Mouse (Mus musculus) forebrain, embryonic 11.5 days (tissue): Measurements from ENCODE around the gene Hoxa9. TPM values are rescaled to one million over a fixed set of nuclear protein-coding genes. Genes with fewer than 3 reads are reported as not detected.

ENCODE experiments used
- ATAC-seq: fragments of 200-750 bp; cut with Nextera tagmentation; replicated peaks from 2 replicates; pipeline ENCODE4 v1.8.0; 2017; ENCODE audit warnings: moderate TSS enrichment; ENCODE audit not compliant: low FRiP score
- DNase-seq: peaks from one replicate; pipeline ENCODE4 v3.0.0-alpha.2; 2017; ENCODE audit warnings: low spot score
- H3K27ac ChIP-seq: fragments of 300-500 bp; sonication (generic); 2 replicates; pipeline ENCODE4 v1.5.1; 2014; ENCODE audit warnings: low read depth, low read length
- H3K27me3 ChIP-seq: fragments of 300-500 bp; sonication (generic); 2 replicates; pipeline ENCODE4 v1.6.1; 2014; ENCODE audit warnings: mild to moderate bottlenecking, low read length, mixed read lengths; ENCODE audit not compliant: control insufficient read depth, insufficient read depth
- H3K36me3 ChIP-seq: fragments of 300-500 bp; sonication (generic); 2 replicates; pipeline ENCODE4 v1.6.1; 2014; ENCODE audit warnings: mild to moderate bottlenecking, low read length, moderate library complexity, mixed read lengths; ENCODE audit not compliant: control insufficient read depth, insufficient read depth
- H3K4me1 ChIP-seq: fragments of 300-500 bp; sonication (generic); replicated peaks from 2 replicates; pipeline ENCODE4 v1.6.1; 2014; ENCODE audit warnings: low read length, mixed read lengths; ENCODE audit not compliant: control insufficient read depth, insufficient read depth
- H3K4me2 ChIP-seq: fragments of 300-500 bp; sonication (generic); 2 replicates; pipeline ENCODE4 v1.6.1; 2014; ENCODE audit warnings: low read depth, mild to moderate bottlenecking, low read length, moderate library complexity, mixed read lengths; ENCODE audit not compliant: severe bottlenecking
- H3K4me3 ChIP-seq: fragments of 300-500 bp; sonication (generic); 2 replicates; pipeline ENCODE4 v1.5.1; 2014; ENCODE audit warnings: low read depth, low read length
- H3K9ac ChIP-seq: fragments of 300-500 bp; sonication (generic); 2 replicates; pipeline ENCODE4 v1.6.1; 2014; ENCODE audit warnings: low read length
- H3K9me3 ChIP-seq: fragments of 300-500 bp; sonication (generic); 2 replicates; pipeline ENCODE4 v1.6.1; 2016; ENCODE audit warnings: low read length, mixed read lengths; ENCODE audit not compliant: control insufficient read depth
- WGBS: fragments of 180-500 bp; shearing (Covaris S2); extraction: QIAGEN DNeasy Blood & Tissue Kit; methylation state at CpG from one replicate; pipeline ENCODE4 v1.1.7; 2014; 5-methylcytosine and 5-hydroxymethylcytosine counted together
- microRNA counts: library from miRNA; unstranded; fragments of <30 nt; microRNA quantifications from one replicate; lab custom pipeline; 2015
- microRNA-seq: library from miRNA; unstranded; fragments of <30 nt; microRNA quantifications from one replicate; pipeline ENCODE4, GENCODE M21; 2016; ENCODE audit not compliant: insufficient number of aligned reads
- polyA plus RNA-seq: library from polyadenylated mRNA; unstranded; fragments of >200 nt; fragmentation: Nextera tagmentation; extraction: Ambion mirVana; gene quantifications from 2 replicates; pipeline ENCODE4 v1.2.1, GENCODE M21; 2014

Hoxa9 gene
- polyA plus RNA-seq, 1 experiment from 2014 or later: not detected

DNA sequence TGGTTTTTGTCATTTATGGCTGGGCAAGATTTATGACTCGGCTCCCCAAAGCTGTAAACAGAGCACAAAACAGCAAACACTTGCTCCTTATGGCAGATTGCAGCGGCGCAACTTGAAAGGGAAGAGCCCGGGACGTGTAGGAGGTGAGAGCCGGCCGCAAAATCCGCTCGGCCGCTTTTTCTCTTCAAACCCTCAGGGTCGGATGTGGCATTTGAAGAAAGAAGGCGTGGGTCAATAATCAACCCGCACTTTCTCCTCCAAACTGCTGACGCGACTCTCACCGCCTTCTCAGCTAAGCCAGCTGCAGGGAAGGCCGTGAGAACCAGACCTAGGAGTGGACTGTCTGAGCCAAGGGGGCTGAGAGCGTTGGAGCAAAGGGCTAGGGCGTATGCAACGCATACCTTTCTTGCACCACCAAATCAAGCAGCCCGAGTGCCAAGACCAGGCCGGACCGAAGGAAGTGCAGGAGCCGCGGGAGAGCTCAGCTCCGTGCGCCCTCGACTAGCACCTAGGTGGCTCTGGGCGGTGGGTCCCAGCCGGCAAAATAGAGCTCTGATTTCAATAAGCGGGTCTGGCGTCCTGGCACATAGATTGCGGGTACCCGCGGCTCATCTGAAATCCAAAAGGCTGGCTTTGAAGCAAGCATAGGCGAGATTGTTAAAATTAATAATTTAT lies 53.7 kb downstream of the Hoxa9 start, which contains the start of gene 5730596B20Rik:
TSS of gene 5730596B20Rik (plus strand) at position 438 of the 675 bp plus-strand sequence.
- Histone ChIP-seq H3K9ac (no peak within 1 kb of the TSS), H3K27ac (no peak within 1 kb of the TSS), H3K9me3 (no peaks in the 10 kb centered on the region), H3K27me3 (peaks cover 98% of the 10 kb centered on the region), H3K4me2 (no peak within 1 kb of the TSS), H3K36me3 (no peaks in the 10 kb centered on the region), H3K4me1 (0 out of 2 replicates have a peak, but pooled peaks cover 3% of the 10 kb centered on the region), H3K4me3 (no peak within 1 kb of the TSS)
- ATAC-seq (no peak), DNase-seq (peak; percentile 62)
- WGBS: under 1% methylated on average over 36 of the region's 36 CpGs

DNA sequence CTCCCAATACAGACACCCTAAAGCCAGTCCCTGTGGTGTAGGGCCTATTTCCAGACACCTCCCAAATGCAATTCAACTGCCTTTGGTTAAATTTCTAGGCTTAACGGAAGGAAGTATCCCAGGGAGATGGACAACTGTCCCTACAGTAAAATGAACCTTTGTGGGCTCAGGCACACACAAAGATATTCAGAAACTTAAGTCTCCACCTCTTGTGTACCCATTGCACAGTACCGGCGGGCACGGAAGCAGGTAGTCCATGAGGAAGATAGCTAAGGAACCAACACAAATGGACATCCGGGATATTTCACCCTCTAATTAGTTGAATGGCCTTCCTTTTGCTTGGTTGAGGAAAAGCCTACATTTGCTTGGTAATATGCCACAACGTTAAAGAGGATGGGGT lies 54.5 kb downstream of the Hoxa9 start:
- Histone ChIP-seq H3K27me3 (peaks cover 98% of the 10 kb centered on the region), H3K4me1 (0 out of 2 replicates have a peak, but pooled peaks cover 3% of the 10 kb centered on the region), H3K36me3 (no peaks in the 10 kb centered on the region), H3K4me2 (no peak overlapping the region), H3K27ac (no peak overlapping the region), H3K9me3 (no peaks in the 10 kb centered on the region), H3K9ac (no peak overlapping the region), H3K4me3 (no peak overlapping the region)
- DNase-seq: no peak
- ATAC-seq: no peak
- 2% methylated on average over 6 of the region's 6 CpGs for WGBS

GRCm38 (mm10) chr6:52175864-52176263 lies 55.0 kb downstream of the Hoxa9 start:
- Histone ChIP-seq H3K4me2 (no peak overlapping the region), H3K36me3 (no peaks in the 10 kb centered on the region), H3K27ac (no peak overlapping the region), H3K27me3 (peaks cover 98% of the 10 kb centered on the region), H3K9ac (no peak overlapping the region), H3K9me3 (no peaks in the 10 kb centered on the region), H3K4me1 (0 out of 2 replicates have a peak, but pooled peaks cover 3% of the 10 kb centered on the region), H3K4me3 (no peak overlapping the region)
- WGBS: 0% methylated on average over 14 of the region's 35 CpGs
- ATAC-seq (no peak), DNase-seq (peak; percentile 60)

DNA sequence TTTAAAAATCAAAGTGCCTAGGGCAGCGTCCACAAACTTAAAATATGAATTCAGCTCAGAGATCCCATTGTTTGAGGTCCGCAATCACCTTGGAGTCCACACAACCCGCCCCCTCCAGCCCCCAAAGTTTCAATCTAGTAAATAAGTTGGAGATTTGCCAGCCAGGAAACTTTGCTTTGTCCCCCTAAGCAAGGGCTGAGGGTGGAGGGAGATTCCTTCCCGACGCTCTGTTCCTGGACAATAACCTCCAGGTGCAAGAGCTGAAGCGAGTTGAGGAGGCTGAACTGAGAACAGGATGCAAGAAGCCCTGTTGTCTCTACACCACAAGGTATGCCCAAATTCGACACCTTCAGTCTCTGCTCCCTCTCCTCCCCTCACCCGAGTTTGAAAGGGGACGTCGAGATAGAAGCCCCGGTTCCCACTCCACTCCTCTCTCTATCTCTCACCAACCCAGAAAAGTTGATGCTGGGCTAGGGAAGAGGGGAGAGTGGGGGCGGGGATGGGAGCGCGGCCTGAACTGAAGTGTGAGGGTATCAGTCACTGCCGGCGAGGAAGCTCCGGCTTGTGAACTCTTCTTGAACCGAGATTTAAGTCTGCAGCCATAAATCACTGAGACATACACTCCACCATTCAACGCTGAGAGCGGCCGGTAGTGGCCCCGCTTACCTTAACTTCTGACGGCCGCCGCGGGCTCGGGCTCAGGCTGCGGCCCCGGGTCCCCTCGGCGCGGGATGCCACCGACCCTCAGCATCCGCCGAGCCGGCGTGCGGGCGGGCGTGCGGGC lies 55.7 kb downstream of the Hoxa9 start:
- Histone ChIP-seq H3K4me2 (no peak overlapping the region), H3K27me3 (peaks cover 98% of the 10 kb centered on the region), H3K4me3 (no peak overlapping the region), H3K9ac (no peak overlapping the region), H3K4me1 (0 out of 2 replicates have a peak, but pooled peaks cover 3% of the 10 kb centered on the region), H3K36me3 (no peaks in the 10 kb centered on the region), H3K9me3 (no peaks in the 10 kb centered on the region), H3K27ac (no peak overlapping the region)
- DNase-seq (no peak), ATAC-seq (no peak)
- under 1% methylated on average over 41 of the region's 41 CpGs for WGBS

GRCm38 (mm10) chr6:52173648-52174047 lies 57.2 kb downstream of the Hoxa9 start:
- WGBS: 4% methylated on average over 4 of the region's 4 CpGs
- Histone ChIP-seq H3K4me2 (no peak overlapping the region), H3K36me3 (no peaks in the 10 kb centered on the region), H3K9ac (no peak overlapping the region), H3K9me3 (no peaks in the 10 kb centered on the region), H3K4me3 (no peak overlapping the region), H3K27me3 (peaks cover 96% of the 10 kb centered on the region), H3K4me1 (0 out of 2 replicates have a peak, but pooled peaks cover 3% of the 10 kb centered on the region), H3K27ac (no peak overlapping the region)
- DNase-seq (no peak), ATAC-seq (no peak)

MicroRNA genes within 50 kb of the gene (microRNA counts, 519-probe panel; counts per million panel counts)
- microRNA mmu-miR-196b (lab: Ali Mortazavi, UCI): 31.2 counts per million

Small RNAs within 50 kb of the gene (microRNA-seq; reads per million reads assigned to microRNA genes)
- gene Mir196b: 9.3 reads per million, percentile 3 among the genes with 10 or more reads in this experiment

Other genes starting within 250 kb of the Hoxa9 start
- 6.1 and 7.7 TPM in 2 replicates for gene Skap2, start 218.5 kb downstream of the Hoxa9 start, polyA plus RNA-seq
- gene Hoxa1, start 72.8 kb downstream of the Hoxa9 start, polyA plus RNA-seq: 0.43 TPM in 1 of 2 replicates, not detected in the other
- gene Hoxa2, start 66.3 kb downstream of the Hoxa9 start, polyA plus RNA-seq: not detected in 2 replicates
- gene 5730596B20Rik, start 53.6 kb downstream of the Hoxa9 start, polyA plus RNA-seq: not detected in 2 replicates
- gene Hoxa4, start 39.3 kb downstream of the Hoxa9 start, polyA plus RNA-seq: not detected in 2 replicates
- not detected in 2 replicates for gene Hoxa5, start 26.5 kb downstream of the Hoxa9 start, polyA plus RNA-seq
- not detected in 2 replicates for gene Hoxa6, start 22.4 kb downstream of the Hoxa9 start, polyA plus RNA-seq
- gene Hoxa3, start 17.8 kb downstream of the Hoxa9 start, polyA plus RNA-seq: not detected in 2 replicates
- not detected in 2 replicates for gene Gm28308, start 17.8 kb downstream of the Hoxa9 start, polyA plus RNA-seq
- not detected in 2 replicates for gene Hoxa7, start 9.2 kb downstream of the Hoxa9 start, polyA plus RNA-seq
- gene Hoxa10, start 9.8 kb upstream of the Hoxa9 start, polyA plus RNA-seq: not detected in 2 replicates
- not detected in 2 replicates for gene Hoxa11, start 14.7 kb upstream of the Hoxa9 start, polyA plus RNA-seq
- gene Hoxa13, start 29.8 kb upstream of the Hoxa9 start, polyA plus RNA-seq: not detected in 2 replicates
- not detected in 2 replicates for gene Evx1, start 82.4 kb upstream of the Hoxa9 start, polyA plus RNA-seq